Mouse (Mus musculus): ENCODE data around the gene Slmap.
A peak's percentile ranks its signal among the peaks of the same experiment; 100 is the strongest.

DNA sequence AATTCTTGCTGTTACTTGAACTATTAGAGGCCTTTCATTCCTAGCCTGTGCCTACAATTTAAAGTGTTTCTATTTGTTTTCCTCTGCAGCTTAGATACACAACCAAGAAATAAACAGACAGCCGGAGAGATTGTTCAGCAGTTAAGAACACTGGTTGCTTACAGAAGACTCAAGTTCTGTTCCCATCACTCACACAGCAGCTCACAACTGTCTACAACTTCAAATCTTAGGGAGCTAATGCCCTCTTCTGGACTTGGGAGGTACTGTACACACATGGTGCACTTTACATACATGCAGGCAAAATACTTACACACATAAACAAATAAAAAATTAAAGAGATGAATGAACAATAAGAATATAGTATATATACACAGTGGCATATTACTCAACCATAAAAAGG lies 39.7 kb downstream of the Slmap start:
- TF ChIP-seq CTCF (IDR thresholded peaks at IDR 0.05; ENCODE audit: low read depth) = peak; percentile 24; the same call in 1 of the 2 replicates
- TF ChIP-seq EP300 (IDR thresholded peaks at IDR 0.05; ENCODE audit: low read depth) = no peak

Data from liver, embryonic 14.5 days (tissue).